Mouse (Mus musculus) c-Kit-positive CD71-positive TER-119-negative erythroid progenitor cells, embryonic 14.5 days (primary cell): ENCODE data around the gene Acsm3.
"Not testable (repeated sequence)": the region's sequence is repeated elsewhere in the genome, so short reads cannot be mapped to it uniquely, and the experiment has no call there.

Source experiments
- DNase-seq: peaks from one replicate; pipeline ENCODE4 v3.0.0-alpha.2; 2013; ENCODE audit warnings: low read depth

Acsm3 gene

GRCm38 (mm10) chr7:119760527-119760951 is at the start of gene Acsm3:
Gene Acsm3 (plus strand): TSS chr7:119760923.
- no peak for DNase-seq

- no peak for DNase-seq
These were observed 46.6 kb upstream of the Acsm3 start for GRCm38 (mm10) chr7:119714111-119714510.

GRCm38 (mm10) chr7:119720253-119720946 is 40.3 kb upstream of the Acsm3 start, which contains the start of gene Thumpd1:
Gene Thumpd1 (minus strand): TSS chr7:119720798.
- peak; percentile 87 for DNase-seq

DNA sequence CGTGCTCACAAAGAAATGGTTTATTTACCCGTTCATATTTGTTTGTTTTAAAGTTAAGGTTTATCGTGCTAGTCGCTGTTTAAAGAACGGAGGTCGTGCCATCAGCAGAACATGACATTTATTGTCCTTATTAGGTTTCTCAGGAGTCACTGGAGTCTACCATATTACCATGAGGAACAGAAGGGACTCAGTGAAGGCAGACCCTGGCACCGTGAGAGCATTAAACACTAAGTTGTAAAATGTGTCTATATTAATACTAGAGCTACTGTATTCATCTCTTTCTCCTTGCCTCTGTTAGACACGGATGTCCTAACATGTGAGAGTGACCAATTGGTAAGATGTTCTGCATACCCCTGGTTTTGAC is 39.8 kb upstream of the Acsm3 start:
- DNase-seq, result no peak

DNA sequence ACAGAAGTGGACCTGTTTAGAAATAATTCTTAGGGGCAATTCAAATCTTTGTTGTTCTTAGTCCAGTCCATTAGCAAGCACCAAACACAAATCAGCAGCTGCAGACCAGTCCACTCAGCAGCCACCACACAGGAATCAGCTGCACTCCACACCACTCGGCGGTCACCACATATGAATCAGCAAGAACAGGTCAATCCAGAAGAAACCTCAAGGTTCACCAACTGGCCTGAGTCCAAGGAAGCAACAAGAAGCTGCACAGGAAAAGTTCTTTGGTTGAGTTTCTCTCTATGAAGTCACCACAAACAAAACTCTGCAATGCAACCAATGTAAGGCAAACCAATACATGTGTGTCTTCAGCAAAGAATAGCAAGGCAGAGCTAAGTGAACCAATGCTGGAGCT is 33.1 kb upstream of the Acsm3 start:
- DNase-seq, result no peak

- DNase-seq, result peak; percentile 14
These were observed 29.5 kb upstream of the Acsm3 start for GRCm38 (mm10) chr7:119731262-119731661.

- no peak for DNase-seq
These were observed 21.8 kb upstream of the Acsm3 start for GRCm38 (mm10) chr7:119738877-119739276.

DNA sequence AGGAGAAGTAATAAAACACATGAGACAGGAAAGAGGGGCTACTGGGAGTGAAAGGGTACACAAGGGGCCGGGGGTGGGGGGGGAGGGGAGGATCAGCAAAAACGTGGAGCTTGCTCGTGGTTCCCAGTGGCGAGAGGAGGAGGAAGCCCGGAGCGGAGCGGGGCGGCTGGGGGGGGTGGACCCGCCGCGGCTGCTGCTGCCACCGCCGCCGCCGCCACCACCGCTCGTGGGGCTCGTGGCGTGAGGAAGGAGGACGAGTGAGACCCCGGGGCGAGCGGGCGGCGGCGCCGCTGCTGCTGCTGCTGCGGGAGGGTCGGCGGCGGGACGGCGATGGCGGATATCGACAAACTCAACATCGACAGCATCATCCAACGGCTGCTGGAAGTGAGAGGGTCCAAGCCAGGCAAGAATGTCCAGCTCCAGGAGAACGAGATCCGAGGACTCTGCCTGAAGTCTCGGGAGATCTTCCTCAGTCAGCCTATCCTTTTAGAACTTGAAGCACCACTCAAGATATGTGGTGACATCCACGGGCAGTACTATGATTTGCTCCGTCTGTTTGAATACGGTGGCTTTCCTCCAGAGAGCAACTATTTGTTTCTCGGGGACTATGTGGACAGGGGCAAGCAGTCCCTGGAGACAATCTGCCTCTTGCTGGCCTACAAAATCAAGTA is 20.8 kb upstream of the Acsm3 start:
- not testable (repeated sequence) for DNase-seq

- peak; percentile 7 for DNase-seq
These were observed 16.4 kb upstream of the Acsm3 start for GRCm38 (mm10) chr7:119744321-119744720.

- DNase-seq, result no peak
These were observed 14.9 kb upstream of the Acsm3 start for GRCm38 (mm10) chr7:119745869-119746268.

GRCm38 (mm10) chr7:119748761-119749160 is 12.0 kb upstream of the Acsm3 start:
- no peak for DNase-seq

DNA sequence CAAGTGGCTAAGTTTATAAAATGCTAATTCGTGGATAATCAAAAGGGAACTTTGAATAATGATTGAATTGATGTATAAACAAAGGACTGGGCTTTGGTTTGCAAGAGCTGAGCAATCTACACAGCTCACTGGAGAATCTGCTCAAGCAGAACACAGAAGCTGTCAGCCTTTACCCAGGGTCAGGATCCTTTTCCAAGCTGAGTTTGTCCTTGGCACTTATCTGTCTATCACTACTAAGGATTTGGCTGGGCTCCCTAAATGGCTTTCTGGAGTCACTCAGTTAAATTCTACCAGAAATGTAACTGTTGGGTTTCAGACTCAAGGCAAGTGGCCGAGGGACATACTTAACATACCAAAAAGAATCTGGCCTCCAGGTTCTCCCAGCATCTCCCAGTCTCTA is 10.8 kb upstream of the Acsm3 start:
- DNase-seq, result no peak

DNA sequence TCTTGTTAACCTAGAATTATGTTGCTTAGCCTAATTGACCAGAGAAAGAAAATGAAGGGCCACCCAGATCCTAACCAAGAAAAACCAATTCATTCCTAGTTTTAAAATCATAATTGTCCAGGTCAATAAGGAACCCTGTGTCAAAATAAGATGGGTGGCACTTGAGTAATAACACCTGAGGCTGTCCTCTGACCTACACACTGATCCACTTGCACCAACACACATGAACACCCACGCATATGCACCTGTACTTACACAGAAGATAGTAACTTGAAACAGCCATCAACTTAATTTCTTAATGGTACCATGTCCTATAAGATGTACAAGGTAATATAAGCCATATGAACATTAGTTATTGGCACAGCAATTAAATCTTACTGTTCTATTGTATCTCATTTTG is 7.0 kb upstream of the Acsm3 start:
- no peak for DNase-seq

DNA sequence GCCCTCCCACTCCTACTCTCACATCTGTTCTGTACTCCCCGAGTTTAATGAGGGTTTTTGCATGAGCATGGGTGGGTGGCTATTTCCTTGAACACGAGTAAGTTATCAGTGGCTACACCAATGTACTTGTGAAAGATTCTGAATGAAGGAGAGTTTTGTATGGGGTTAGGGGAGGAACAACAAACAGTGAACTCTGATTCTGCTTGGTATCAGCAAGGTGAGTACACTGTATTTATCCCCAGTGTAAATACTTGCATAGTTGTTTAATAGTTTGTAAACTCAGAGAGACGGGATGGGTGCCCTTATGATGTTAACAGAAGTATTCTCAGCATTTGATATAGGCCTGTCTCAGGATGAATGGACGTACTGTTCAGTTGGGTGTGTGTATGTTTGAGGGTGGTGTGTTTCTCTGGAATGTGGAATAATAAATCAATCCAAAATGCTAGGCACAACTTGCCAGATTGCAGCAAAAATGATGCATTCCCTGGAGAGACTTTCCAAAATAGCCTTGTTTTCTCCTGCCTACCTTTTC is 1.5 kb downstream of the Acsm3 start:
- no peak for DNase-seq

DNA sequence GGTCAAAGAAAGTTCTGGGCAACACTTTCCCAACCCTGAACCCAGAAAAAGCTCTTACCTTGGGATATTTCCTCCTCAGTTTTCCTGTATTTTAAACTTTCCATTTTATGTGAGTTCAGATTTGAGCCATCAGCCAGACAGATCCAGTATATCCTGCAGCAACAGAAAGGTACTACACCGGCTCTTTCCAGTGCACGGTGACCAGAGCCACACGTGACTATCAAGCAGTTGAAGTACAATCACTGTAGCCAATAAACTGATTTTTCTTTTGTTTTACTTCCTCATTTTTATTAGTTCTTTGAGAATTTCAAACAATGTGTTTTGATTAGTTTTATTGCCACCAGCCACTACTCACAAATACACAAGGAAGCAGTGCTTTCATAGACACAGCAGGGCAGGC is 3.7 kb downstream of the Acsm3 start:
- DNase-seq, result no peak

- DNase-seq, result no peak
These were observed 6.3 kb downstream of the Acsm3 start for GRCm38 (mm10) chr7:119766996-119767395.

DNA sequence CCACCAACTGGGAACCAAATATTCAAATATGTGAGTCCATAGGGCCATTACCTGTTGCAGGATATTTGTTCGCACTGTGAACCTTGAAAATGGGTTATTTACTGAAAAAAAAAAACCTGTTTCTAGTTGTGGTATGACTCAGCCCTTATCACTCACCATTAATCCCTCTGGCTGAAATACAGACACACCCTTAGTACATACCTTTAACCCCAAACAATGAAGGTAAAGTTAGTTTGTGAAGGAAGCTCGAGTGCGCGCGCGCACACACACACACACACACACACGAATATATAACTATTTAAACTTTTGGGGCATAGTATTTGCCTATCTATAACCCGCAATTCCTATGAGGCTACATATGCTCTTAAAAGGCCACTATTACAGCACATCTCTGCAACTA is 9.2 kb downstream of the Acsm3 start:
- DNase-seq, result no peak

DNA sequence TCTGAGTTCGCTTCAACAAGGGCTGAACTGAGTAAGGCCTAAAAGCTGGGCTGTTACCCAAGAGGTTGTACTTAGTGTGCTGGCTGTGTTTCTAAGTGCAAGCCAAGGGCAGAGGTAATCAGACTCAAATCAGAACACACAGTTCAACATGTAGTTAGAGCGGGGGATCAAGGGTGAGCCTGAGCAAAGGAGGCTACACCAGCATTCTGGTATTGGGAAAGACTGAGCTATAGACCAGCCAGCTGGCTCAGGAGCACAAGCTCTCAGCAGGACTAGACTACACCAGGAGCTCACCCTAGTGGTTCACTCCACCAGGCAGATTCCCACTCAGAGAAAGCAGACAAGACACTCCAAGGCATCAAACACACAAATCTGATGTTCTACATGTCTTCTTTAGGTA is 22.7 kb downstream of the Acsm3 start:
- DNase-seq, result no peak

DNA sequence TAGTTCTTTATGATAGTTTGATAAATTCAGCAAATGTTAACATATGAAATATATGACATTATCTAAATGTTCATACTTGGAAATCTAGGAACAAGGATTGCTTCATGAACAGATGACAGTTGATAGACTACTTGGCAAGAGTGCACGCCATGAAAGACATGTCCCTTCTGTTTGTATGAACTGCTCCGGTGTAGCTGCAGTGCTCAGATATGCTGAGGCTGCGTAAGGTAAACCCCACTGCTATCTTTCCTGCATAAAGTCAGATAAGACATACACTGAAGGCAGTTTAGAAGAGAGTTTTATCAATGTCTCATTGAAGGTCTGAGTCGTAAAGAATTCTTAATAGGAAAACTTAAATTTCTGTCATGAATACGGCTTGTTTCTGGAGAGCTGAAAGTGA is 24.2 kb downstream of the Acsm3 start:
- DNase-seq, result peak; percentile 72

GRCm38 (mm10) chr7:119789024-119789423 is 28.3 kb downstream of the Acsm3 start:
- DNase-seq, result no peak

- DNase-seq, result peak; percentile 88
These were observed 33.0 kb downstream of the Acsm3 start, which contains the start of the genes Rexo5 and Eri2 for GRCm38 (mm10) chr7:119793586-119794250. Gene Rexo5 (plus strand): TSS chr7:119794006. Gene Eri2 (minus strand): TSS chr7:119794058.

DNA sequence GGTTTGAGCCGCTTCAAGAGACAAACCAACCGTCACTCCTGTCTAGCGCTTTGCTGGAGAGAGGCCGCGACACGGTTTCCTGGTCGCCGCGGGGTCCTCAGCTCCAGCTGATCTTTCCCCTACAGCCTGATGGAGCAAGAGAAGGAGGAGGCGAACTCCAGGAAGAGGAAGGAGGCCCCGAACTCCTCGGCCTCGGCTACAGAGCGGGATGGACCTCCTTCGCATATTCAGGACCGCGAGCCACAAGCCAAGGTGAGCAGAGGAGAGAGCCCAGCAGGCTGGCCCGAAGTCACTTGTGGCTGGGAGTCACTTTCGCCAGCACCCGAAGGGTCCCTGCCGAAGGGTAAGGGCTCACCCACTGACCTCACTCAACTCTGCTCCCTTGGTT is 33.5 kb downstream of the Acsm3 start:
- no peak for DNase-seq

DNA sequence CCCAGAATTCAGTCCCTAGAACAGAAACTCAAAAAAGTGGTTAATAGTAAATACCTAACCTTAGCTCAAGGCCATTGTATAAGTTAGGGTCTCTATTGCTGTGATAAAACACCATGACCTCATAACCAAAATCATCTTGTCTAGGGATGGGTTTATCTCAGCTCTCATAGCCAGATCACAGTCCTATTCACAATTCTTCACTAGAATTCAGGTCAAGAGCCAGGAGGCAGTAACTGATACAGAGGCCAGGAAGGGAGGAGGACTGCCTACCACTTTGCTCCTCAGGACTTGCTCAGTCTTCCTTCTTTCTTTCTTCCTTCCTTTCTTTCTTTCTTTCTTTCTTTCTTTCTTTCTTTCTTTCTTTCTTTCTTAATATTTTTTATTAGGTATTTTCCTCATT is 34.6 kb downstream of the Acsm3 start:
- peak; percentile 44 for DNase-seq
